Mouse (Mus musculus): ENCODE results near the gene Ugt1a8. TPM values are rescaled to one million over a fixed set of nuclear protein-coding genes. Genes with fewer than 3 reads are reported as not detected.
"Not testable (repeated sequence)": the region's sequence is repeated elsewhere in the genome, so short reads cannot be mapped to it uniquely, and the experiment has no call there.

The Ugt1a8 gene
- polyA plus RNA-seq, 1 experiment from 2014 or later: not detected

DNA sequence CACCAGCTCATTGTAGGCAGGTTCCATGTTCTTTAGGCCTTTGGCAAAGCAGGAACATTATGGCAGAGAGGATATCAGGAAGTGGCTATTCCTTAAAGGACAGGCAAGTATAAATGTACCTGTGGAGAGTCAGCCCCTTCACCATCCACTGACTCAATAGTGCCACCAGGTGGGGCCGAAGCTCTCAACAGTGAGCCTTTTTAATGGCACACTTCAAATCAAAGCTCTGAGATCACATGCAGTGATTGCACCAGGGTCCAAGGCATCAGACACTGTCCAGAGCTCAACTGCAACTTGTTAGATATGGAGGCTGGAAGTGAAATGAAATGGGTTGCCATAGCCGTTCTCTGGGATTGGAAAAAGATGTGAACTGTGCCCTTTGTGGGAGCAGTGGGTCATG, 57.7 kb downstream of the Ugt1a8 start:
- ATAC-seq (replicated peaks): not testable (repeated sequence)
- 74% methylated on average over 2 of the region's 2 CpGs for WGBS

DNA sequence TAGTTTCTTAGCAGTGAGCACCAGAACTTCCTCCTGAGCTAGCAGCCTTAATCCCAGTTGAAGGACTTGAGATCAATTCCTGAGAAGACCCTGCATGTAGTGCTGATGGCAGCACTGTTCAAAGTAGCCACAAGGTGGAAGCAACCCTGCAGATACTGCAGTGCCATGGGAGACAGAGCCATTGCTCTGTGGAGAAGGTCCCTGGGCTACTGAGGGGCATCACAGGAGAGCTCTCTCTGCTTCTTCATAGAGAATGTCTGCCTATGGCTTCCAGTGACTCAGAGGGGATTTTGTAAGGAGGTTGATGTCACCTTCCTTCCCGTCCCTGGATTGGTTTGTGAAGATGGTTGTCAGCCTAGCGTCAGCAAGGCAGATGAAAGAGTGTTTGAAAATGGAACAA, 62.5 kb downstream of the Ugt1a8 start:
- H3K9ac ChIP-seq (replicated peaks); H3K27me3 ChIP-seq; H3K9me3 ChIP-seq; H3K36me3 ChIP-seq; ATAC-seq (replicated peaks); H3K4me1 ChIP-seq; H3K4me3 ChIP-seq; H3K27ac ChIP-seq (replicated peaks); H3K4me2 ChIP-seq (replicated peaks): not testable (repeated sequence)
- 94% methylated on average over 2 of the region's 2 CpGs for WGBS

More for the DNA sequence above, 57.7 kb downstream of the Ugt1a8 start:
- H3K27me3 ChIP-seq; H3K27ac ChIP-seq (replicated peaks); H3K4me2 ChIP-seq (replicated peaks); H3K36me3 ChIP-seq; H3K9ac ChIP-seq (replicated peaks); H3K4me1 ChIP-seq; H3K4me3 ChIP-seq; H3K9me3 ChIP-seq: not testable (repeated sequence)

DNA sequence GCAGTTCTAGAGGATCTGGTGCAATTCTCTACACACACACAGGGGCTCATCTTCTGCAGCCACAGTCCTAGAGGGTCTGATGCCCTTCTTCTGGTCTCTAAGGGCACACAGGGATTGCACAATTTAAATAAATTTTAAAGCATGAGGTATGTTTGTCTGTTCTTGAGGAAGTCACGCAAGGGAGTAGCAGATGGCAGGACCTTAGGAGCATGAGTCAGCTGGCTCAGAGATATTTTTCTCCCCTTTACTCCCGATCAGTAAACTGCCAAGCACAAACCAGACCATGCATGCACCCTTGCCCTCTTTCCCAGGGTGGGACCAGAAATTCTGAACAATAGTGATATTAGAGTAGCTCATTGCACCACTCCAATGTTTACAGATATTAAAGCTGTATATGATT, 70.8 kb downstream of the Ugt1a8 start:
- Histone ChIP-seq H3K4me1 (no peaks in the 10 kb centered on the region), H3K36me3 (no peaks in the 10 kb centered on the region), H3K4me2 (replicated peaks) (no peak overlapping the region), H3K27ac (replicated peaks) (no peak overlapping the region), H3K9me3 (no peaks in the 10 kb centered on the region), H3K4me3 (no peak overlapping the region), H3K27me3 (no peaks in the 10 kb centered on the region), H3K9ac (replicated peaks) (no peak overlapping the region)
- WGBS: 89% methylated on average over 2 of the region's 2 CpGs
- no peak for ATAC-seq (replicated peaks)

DNA sequence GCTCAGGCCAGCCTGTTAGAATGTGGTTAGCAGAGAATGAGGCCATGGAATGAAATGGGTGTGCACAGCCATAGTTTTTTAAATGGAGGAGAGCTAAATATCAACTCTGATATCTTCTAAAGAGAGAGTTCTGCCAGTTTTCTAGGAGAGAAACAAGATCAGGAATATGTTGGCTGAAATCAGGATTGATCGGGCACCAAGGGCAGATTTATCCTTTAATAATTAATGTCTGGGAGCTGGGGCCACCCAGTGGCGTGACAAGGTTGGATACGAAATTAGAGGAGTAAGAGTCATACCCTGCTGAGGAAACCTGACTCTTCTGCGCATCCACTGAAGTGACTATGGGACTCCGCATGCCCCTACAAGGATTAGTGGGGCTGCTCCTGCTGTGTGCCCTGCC, 78.1 kb downstream of the Ugt1a8 start, which contains the start of gene Ugt1a5:
Gene Ugt1a5, plus strand, starts transcription at position 302 of the 400 bp plus-strand sequence.
- Histone ChIP-seq H3K27ac (replicated peaks) (no peak within 1 kb of the TSS), H3K9ac (replicated peaks) (no peak within 1 kb of the TSS), H3K4me1 (no peaks in the 10 kb centered on the region), H3K36me3 (no peaks in the 10 kb centered on the region), H3K27me3 (no peaks in the 10 kb centered on the region), H3K4me2 (replicated peaks) (no peak within 1 kb of the TSS), H3K9me3 (no peaks in the 10 kb centered on the region), H3K4me3 (no peak within 1 kb of the TSS)
- no peak for ATAC-seq (replicated peaks)
- WGBS: 84% methylated on average over 5 of the region's 5 CpGs

DNA sequence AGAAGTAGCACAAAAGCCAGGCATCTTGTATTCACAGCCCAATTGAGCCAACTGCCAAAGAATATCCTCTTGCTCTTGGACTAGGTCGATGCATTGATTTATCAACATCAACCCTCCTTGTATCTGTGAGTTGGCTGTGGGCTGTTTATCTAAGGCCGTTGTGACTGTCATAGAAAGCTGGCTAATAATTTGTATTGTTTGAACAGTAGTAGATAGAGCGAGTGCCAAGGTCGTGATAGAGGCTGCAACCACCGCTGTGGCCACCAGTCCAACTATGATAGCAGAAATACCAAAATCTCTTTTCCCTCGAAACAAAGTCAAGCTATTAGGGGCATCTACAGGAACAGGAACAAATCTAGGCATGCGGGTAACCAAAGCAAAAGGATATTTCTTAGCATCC, 84.6 kb downstream of the Ugt1a8 start:
- H3K4me1 ChIP-seq; ATAC-seq (replicated peaks); H3K36me3 ChIP-seq; H3K9me3 ChIP-seq; H3K9ac ChIP-seq (replicated peaks); H3K4me2 ChIP-seq (replicated peaks); H3K4me3 ChIP-seq; H3K27ac ChIP-seq (replicated peaks); H3K27me3 ChIP-seq: not testable (repeated sequence)
- 96% methylated on average over 6 of the region's 7 CpGs for WGBS

DNA sequence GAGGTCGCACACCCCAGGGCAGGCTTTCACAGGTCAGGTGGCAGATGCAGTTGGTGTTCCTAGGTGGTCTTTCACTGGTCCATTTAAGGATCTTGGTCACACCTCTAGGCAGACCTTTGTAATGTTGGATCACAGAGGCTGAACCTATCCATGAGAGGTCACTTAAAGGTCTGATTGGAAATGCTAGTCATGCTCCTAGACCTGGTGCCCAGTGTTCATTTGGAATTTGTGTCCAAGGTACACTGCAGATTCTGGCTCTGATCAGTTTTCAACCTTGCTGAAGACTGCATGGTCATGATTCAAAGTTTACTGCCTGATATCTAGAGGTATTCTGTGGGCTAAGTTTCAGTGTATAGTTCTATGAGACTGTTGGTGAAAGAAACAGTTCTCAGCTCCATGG, 92.0 kb downstream of the Ugt1a8 start:
- no peak for ATAC-seq (replicated peaks)
- no peak overlapping the region for H3K9ac ChIP-seq (replicated peaks)
- H3K4me3 ChIP-seq: no peak overlapping the region
- no peaks in the 10 kb centered on the region for H3K27me3 ChIP-seq
- H3K27ac ChIP-seq (replicated peaks): no peak overlapping the region
- 0 out of 2 replicates have a peak, but pooled peaks cover 5% of the 10 kb centered on the region for H3K9me3 ChIP-seq
- H3K4me1 ChIP-seq: no peaks in the 10 kb centered on the region
- no peaks in the 10 kb centered on the region for H3K36me3 ChIP-seq
- H3K4me2 ChIP-seq (replicated peaks): no peak overlapping the region
- 92% methylated on average over 1 of the region's 1 CpGs for WGBS

DNA sequence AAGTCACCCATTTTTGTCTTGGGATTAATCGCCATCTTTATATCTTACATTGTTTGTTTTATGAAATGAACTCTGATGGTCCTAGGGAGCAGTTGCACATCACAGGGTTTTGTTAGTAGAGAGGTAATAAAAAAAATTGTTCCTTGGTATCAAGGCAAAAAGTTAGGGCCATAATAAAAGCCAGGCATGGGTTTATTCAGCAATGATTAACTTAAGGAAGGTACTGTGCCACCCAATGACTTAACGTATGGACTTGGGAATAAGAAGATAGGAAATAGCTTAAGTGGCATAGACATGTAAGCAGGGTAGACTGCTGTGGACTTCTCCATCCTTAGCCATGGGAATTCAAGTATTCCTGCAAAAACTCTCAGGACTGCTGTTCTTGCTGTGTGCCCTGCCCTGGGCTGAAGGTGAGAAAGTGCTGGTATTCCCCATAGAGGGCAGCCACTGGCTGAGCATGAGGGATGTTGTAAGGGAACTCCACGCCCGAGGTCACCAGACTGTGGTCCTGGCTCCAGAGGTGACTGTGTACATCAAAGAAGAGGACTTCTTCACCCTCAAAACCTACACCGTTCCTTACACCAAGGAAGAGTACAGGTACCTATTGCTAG, 98.8 kb downstream of the Ugt1a8 start:
- no peaks in the 10 kb centered on the region for H3K27me3 ChIP-seq
- no peak overlapping the region for H3K4me2 ChIP-seq (replicated peaks)
- no peaks in the 10 kb centered on the region for H3K4me1 ChIP-seq
- ATAC-seq (replicated peaks): no peak
- no peak overlapping the region for H3K9ac ChIP-seq (replicated peaks)
- no peak overlapping the region for H3K27ac ChIP-seq (replicated peaks)
- no peaks in the 10 kb centered on the region for H3K9me3 ChIP-seq
- no peaks in the 10 kb centered on the region for H3K36me3 ChIP-seq
- H3K4me3 ChIP-seq: no peak overlapping the region
- WGBS: 89% methylated on average over 5 of the region's 5 CpGs

DNA sequence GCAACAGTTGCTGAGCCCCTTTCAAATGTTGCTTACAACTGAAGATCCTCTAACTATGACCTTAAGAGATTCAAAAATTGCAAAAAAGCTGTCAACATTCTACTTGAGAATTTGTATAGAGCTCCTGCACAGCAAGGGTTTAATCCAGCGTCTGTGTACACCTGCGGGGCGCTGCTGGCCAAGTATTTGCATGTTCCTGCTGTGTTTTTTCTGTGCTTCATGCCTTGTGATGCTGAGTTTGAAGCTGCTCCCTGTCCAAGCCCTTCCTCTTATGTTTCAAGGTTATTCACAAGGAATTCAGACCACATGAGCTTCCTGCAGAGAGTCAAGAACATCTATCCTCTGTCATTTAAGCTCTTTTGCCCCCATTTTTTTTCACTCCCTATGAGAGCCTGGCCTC, 104.5 kb downstream of the Ugt1a8 start:
- Histone ChIP-seq H3K4me2 (replicated peaks) (no peak overlapping the region), H3K36me3 (no peaks in the 10 kb centered on the region), H3K27me3 (no peaks in the 10 kb centered on the region), H3K4me3 (no peak overlapping the region), H3K9me3 (no peaks in the 10 kb centered on the region), H3K27ac (replicated peaks) (no peak overlapping the region), H3K4me1 (no peaks in the 10 kb centered on the region), H3K9ac (replicated peaks) (no peak overlapping the region)
- WGBS: 74% methylated on average over 3 of the region's 3 CpGs
- ATAC-seq (replicated peaks): no peak

DNA sequence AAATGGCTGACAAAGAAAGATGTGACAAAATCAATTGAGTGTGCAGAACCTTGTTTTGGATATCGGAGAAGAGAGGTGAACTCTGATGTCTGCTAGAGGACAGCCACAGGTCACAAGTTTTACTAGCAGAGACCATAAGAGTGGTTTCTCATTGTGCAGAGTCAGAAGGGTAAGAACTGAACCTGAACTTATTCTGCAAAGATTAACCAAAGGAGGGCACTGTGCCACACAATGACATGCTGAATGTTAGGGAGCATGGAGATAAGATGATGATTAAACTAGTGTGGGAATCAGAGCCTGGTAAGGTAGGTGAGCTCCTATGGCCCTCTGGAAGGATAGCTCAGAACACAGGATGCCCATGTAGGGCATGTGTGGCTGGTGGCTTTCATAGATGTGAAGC, 108.1 kb downstream of the Ugt1a8 start:
- H3K9ac ChIP-seq (replicated peaks): no peak overlapping the region
- no peak overlapping the region for H3K4me3 ChIP-seq
- WGBS: 94% methylated on average over 1 of the region's 1 CpGs
- H3K36me3 ChIP-seq: no peaks in the 10 kb centered on the region
- no peak overlapping the region for H3K27ac ChIP-seq (replicated peaks)
- H3K27me3 ChIP-seq: no peaks in the 10 kb centered on the region
- H3K9me3 ChIP-seq: no peaks in the 10 kb centered on the region
- no peak overlapping the region for H3K4me2 ChIP-seq (replicated peaks)
- no peaks in the 10 kb centered on the region for H3K4me1 ChIP-seq
- ATAC-seq (replicated peaks): no peak

DNA sequence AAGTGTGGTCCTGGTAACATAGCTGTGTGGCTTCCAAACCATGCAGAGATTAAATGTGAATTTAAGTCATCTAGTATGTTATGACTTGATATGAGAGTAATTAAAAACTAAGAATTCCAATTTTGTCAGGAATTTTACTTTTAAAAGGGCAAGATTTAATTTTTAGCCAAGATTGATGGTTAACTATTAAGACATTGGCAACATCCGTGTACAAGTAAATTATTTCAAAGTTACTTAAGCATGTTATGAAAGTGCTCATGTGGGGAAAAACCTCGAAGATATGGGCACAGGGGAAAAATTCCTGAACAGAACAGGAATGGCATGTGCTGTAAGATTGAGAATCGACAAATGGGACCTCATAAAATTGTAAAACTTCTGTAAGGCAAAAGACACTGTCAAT, 109.8 kb downstream of the Ugt1a8 start:
- 76% methylated on average over 3 of the region's 3 CpGs for WGBS
- Histone ChIP-seq H3K9me3 (no peaks in the 10 kb centered on the region), H3K36me3 (no peaks in the 10 kb centered on the region), H3K4me2 (replicated peaks) (no peak overlapping the region), H3K4me3 (no peak overlapping the region), H3K27me3 (no peaks in the 10 kb centered on the region), H3K9ac (replicated peaks) (no peak overlapping the region), H3K27ac (replicated peaks) (no peak overlapping the region), H3K4me1 (no peaks in the 10 kb centered on the region)
- ATAC-seq (replicated peaks): no peak

DNA sequence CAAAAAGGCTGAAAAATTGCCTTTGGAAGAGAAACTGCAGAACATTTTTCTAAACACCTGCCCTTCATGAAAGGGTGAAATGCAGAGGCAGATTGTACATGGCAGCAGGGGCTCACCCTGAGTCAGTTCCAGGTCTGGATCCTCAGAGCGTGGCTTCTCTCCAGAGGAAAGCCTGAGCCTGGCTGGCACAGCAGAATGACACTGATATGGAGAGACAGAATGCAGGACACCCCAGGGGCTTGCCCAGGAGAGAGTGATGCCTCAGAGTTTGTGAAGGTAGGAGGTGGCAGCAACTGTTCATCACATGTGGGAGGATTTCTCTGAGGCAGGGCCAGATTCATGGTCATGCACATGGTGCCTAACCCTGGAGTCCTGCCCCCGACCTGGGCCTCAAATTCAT, 112.4 kb downstream of the Ugt1a8 start:
- Histone ChIP-seq H3K4me2 (replicated peaks) (no peak overlapping the region), H3K4me1 (peaks cover 1% of the 10 kb centered on the region; the same call in 1 of the 2 replicates), H3K4me3 (no peak overlapping the region), H3K9ac (replicated peaks) (no peak overlapping the region), H3K27me3 (no peaks in the 10 kb centered on the region), H3K36me3 (0 out of 2 replicates have a peak, but pooled peaks cover 3% of the 10 kb centered on the region), H3K9me3 (no peaks in the 10 kb centered on the region), H3K27ac (replicated peaks) (no peak overlapping the region)
- no peak for ATAC-seq (replicated peaks)
- WGBS: 81% methylated on average over 2 of the region's 2 CpGs

DNA sequence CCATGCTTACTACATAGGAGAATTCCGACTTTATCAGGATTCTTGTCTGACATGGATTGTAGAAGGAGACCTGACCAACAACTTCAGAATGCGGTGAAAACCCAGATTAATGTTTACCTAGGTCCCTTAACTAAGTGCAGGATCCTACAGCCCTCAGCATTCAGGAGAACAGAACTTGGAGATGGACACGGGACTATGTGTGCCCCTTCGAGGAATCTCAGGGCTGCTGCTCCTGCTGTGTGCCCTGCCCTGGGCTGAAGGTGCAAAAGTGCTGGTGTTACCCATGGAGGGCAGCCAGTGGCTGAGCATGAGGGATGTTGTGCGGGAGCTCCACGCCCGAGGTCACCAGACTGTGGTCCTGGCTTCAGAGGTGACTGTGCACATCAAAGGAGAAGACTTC, 112.8 kb downstream of the Ugt1a8 start, which contains the start of gene Ugt1a2:
Gene Ugt1a2, plus strand, starts transcription at position 146 of the 400 bp plus-strand sequence.
- no peaks in the 10 kb centered on the region for H3K9me3 ChIP-seq
- H3K4me2 ChIP-seq (replicated peaks): no peak within 1 kb of the TSS
- WGBS: 84% methylated on average over 7 of the region's 7 CpGs
- 0 out of 2 replicates have a peak, but pooled peaks cover 3% of the 10 kb centered on the region for H3K36me3 ChIP-seq
- H3K4me1 ChIP-seq: peaks cover 6% of the 10 kb centered on the region; the same call in 1 of the 2 replicates
- H3K9ac ChIP-seq (replicated peaks): no peak within 1 kb of the TSS
- no peaks in the 10 kb centered on the region for H3K27me3 ChIP-seq
- no peak for ATAC-seq (replicated peaks)
- H3K27ac ChIP-seq (replicated peaks): no peak within 1 kb of the TSS
- no peak within 1 kb of the TSS for H3K4me3 ChIP-seq
